Mouse (Mus musculus) liver, postnatal 0 days (tissue): ENCODE results near the gene Slc25a27. TPM values are rescaled to one million over a fixed set of nuclear protein-coding genes. Genes with fewer than 3 reads are reported as not detected.

Experiments used
- ATAC-seq: fragments of 200-750 bp; cut with Nextera tagmentation; 2 replicates; pipeline ENCODE4 v1.8.0; 2017; ENCODE audit warnings: mild to moderate bottlenecking, moderate library complexity
- DNase-seq: peaks from one replicate; pipeline ENCODE4 v3.0.0-alpha.2; 2016
- H3K27ac ChIP-seq: fragments of 300-500 bp; sonication (generic); 2 replicates; pipeline ENCODE4 v1.5.1; 2014; ENCODE audit warnings: antibody characterized with exemption, moderate library complexity, mild to moderate bottlenecking, low read depth
- H3K27me3 ChIP-seq: fragments of 300-500 bp; sonication (generic); 2 replicates; pipeline ENCODE4 v1.6.1; 2014; ENCODE audit warnings: low read length, control low read depth, mixed read lengths; ENCODE audit not compliant: insufficient read depth
- H3K36me3 ChIP-seq: fragments of 300-500 bp; sonication (generic); replicated peaks from 2 replicates; pipeline ENCODE4 v1.6.1; 2014; ENCODE audit warnings: mild to moderate bottlenecking, control low read depth, low read length, moderate library complexity, mixed read lengths; ENCODE audit not compliant: insufficient read depth
- H3K4me1 ChIP-seq: fragments of 300-500 bp; sonication (generic); 2 replicates; pipeline ENCODE4 v1.6.1; 2014; ENCODE audit warnings: antibody characterized with exemption, mild to moderate bottlenecking, control low read depth; ENCODE audit not compliant: insufficient read depth
- H3K4me2 ChIP-seq: fragments of 300-500 bp; sonication (generic); 2 replicates; pipeline ENCODE4 v1.6.1; 2014; ENCODE audit warnings: low read depth, mild to moderate bottlenecking, low read length, moderate library complexity, mixed read lengths
- H3K4me3 ChIP-seq: fragments of 300-500 bp; sonication (generic); 2 replicates; pipeline ENCODE4 v1.5.1; 2014; ENCODE audit warnings: low read depth, low read length
- H3K9ac ChIP-seq: fragments of 300-500 bp; sonication (generic); replicated peaks from 2 replicates; pipeline ENCODE4 v1.6.1; 2014; ENCODE audit warnings: mild to moderate bottlenecking, moderate library complexity
- H3K9me3 ChIP-seq: fragments of 300-500 bp; sonication (generic); 2 replicates; pipeline ENCODE4 v1.6.1; 2016; ENCODE audit warnings: mild to moderate bottlenecking, control low read depth, low read length, mixed read lengths
- CTCF ChIP-seq: sonication (generic); IDR thresholded peaks from 2 replicates; pipeline ENCODE4 v1.5.1; 2016; ENCODE audit warnings: antibody characterized with exemption, low read depth
- EP300 ChIP-seq: IDR thresholded peaks from 2 replicates; pipeline ENCODE4 v1.6.1; 2016; ENCODE audit warnings: antibody characterized with exemption, low read depth, mild to moderate bottlenecking
- WGBS: fragments of 180-500 bp; shearing (Covaris S2); extraction: QIAGEN DNeasy Blood & Tissue Kit; methylation state at CpG from one replicate; pipeline ENCODE4 v1.1.7; 2014; ENCODE audit not compliant: insufficient replicate concordance; 5-methylcytosine and 5-hydroxymethylcytosine counted together
- polyA plus RNA-seq: library from polyadenylated mRNA; unstranded; fragments of >200 nt; fragmentation: Nextera tagmentation; extraction: Ambion mirVana; gene quantifications from 2 replicates; pipeline ENCODE4 v1.2.1, GENCODE M21; 2015

The Slc25a27 gene
- polyA plus RNA-seq, 1 experiment from 2014 or later: 1.8 TPM

GRCm38 (mm10) chr17:43592296-43593291 lies 74.4 kb downstream of the Slc25a27 start:
- peaks cover 12% of the 10 kb centered on the region for H3K4me1 ChIP-seq
- no peak overlapping the region for H3K4me3 ChIP-seq
- TF ChIP-seq CTCF: no peak
- TF ChIP-seq EP300: no peak
- H3K9me3 ChIP-seq: peaks cover under 1% of the 10 kb centered on the region; the same call in 1 of the 2 replicates
- no peak overlapping the region for H3K4me2 ChIP-seq
- no peaks in the 10 kb centered on the region for H3K36me3 ChIP-seq
- peak; percentile 84 for ATAC-seq
- 73% methylated on average over 21 of the region's 21 CpGs for WGBS
- no peak overlapping the region for H3K9ac ChIP-seq
- DNase-seq: no peak
- H3K27ac ChIP-seq: 0 out of 2 replicates have a peak overlapping the region, but pooled peaks have one; percentile 41
- no peaks in the 10 kb centered on the region for H3K27me3 ChIP-seq

Other genes with a start within 250 kb of the Slc25a27 start
- 0.06 TPM in 1 of 2 replicates, not detected in the other for gene Mep1a, start 164.4 kb downstream of the Slc25a27 start, polyA plus RNA-seq
- gene Ankrd66, start 123.6 kb downstream of the Slc25a27 start, polyA plus RNA-seq: 0.11 and 0.23 TPM in 2 replicates
- 57.0 and 61.4 TPM in 2 replicates for gene Pla2g7, start 99.1 kb downstream of the Slc25a27 start, polyA plus RNA-seq
- not detected in 2 replicates for gene Tdrd6, start 36.9 kb downstream of the Slc25a27 start, polyA plus RNA-seq
- gene Cyp39a1, start 211 bp upstream of the Slc25a27 start, polyA plus RNA-seq: 70.6 and 74.6 TPM in 2 replicates
- 0.87 and 1.2 TPM in 2 replicates for gene Rcan2, start 134.1 kb upstream of the Slc25a27 start, polyA plus RNA-seq